Mouse (Mus musculus): Measurements from ENCODE around the gene Gm17689. TPM values are rescaled to one million over a fixed set of nuclear protein-coding genes. Genes with fewer than 3 reads are reported as not detected.

Gene Gm17689
- total RNA-seq (2014; rRNA removed; ENCODE audit: low replicate concordance), result not detected in 2 replicates
- not detected in 2 replicates for polyA plus RNA-seq (2015; fragmentation: Nextera tagmentation; extraction: Ambion mirVana)

DNA sequence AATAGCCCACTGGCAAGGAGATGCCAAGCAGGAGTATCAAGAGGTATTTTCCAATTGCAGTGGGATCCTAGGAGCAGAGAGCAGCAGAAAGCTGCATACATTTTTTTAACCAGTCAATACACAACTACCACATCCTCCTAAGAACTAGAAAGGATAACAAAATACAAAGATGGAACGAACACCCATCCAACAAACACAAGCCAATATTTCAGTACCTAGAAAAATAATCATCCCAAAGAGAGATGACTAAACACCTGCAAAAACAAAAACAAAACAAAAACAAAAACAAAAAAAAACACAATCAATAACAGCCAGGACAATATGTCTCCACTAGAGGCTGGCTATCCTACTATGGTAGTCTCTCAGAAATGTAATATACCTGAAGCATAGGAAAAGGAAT lies at the start of gene Gm17689:
Gene Gm17689, minus strand, starts transcription at position 101 of the 400 bp plus-strand sequence.
- Histone ChIP-seq H3K9ac (replicated peaks; ENCODE audit: low read depth, low read length) (no peak within 1 kb of the TSS), H3K4me2 (ENCODE audit: low read depth, low read length) (no peak within 1 kb of the TSS), H3K4me3 (ENCODE audit: low read depth, low read length) (no peak within 1 kb of the TSS), H3K9me3 (replicated peaks; ENCODE audit: control insufficient read depth, low read length) (peaks cover 3% of the 10 kb centered on the region; the same call in 1 of the 2 replicates), H3K4me1 (ENCODE audit: control insufficient read depth, insufficient read depth) (no peaks in the 10 kb centered on the region), H3K27me3 (ENCODE audit: control insufficient read depth, insufficient read depth, low read length) (no peaks in the 10 kb centered on the region), H3K27ac (ENCODE audit: low read depth) (no peak within 1 kb of the TSS), H3K36me3 (replicated peaks; ENCODE audit: control insufficient read depth, insufficient read depth, low read length) (no peaks in the 10 kb centered on the region)
- WGBS, result 44% methylated on average over 1 of the region's 1 CpGs
- no peak for DNase-seq (ENCODE audit: low spot score)
- no peak for ATAC-seq (ENCODE audit: insufficient read depth, low read depth)
- no peak for TF ChIP-seq EP300 (IDR thresholded peaks at IDR 0.05; ENCODE audit: low read depth)
- TF ChIP-seq CTCF (IDR thresholded peaks at IDR 0.05; ENCODE audit: low read depth), result no peak

DNA sequence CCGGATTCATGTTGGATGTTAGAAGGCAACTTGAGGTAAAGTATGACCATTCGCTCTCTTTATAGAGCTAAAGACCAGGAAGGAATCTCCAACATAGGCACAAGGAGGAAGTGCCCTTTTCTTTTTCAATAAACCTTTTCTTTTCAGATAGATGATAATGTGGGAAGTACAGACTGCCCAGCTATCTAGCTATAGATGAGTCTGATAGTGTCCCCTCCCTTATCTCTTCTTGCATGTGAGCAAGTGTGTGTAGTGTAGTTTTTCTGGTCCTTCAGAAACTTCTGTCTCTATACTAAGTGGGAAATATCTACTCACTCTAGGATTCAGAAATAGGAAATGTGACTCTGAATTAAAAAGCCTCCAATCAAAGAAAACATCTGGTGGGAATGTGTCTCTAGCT lies 40.6 kb downstream of the Gm17689 start, which contains the start of gene Gm5615:
Gene Gm5615, minus strand, starts transcription at position 101 of the 400 bp plus-strand sequence.
- no peak within 1 kb of the TSS for H3K27ac ChIP-seq (ENCODE audit: low read depth)
- no peaks in the 10 kb centered on the region for H3K4me1 ChIP-seq (ENCODE audit: control insufficient read depth, insufficient read depth)
- H3K9me3 ChIP-seq (replicated peaks; ENCODE audit: control insufficient read depth, low read length), result no peaks in the 10 kb centered on the region
- H3K4me2 ChIP-seq (ENCODE audit: low read depth, low read length), result no peak within 1 kb of the TSS
- WGBS, result 78% methylated on average over 2 of the region's 2 CpGs
- no peak for ATAC-seq (ENCODE audit: insufficient read depth, low read depth)
- H3K27me3 ChIP-seq (ENCODE audit: control insufficient read depth, insufficient read depth, low read length), result no peaks in the 10 kb centered on the region
- no peak within 1 kb of the TSS for H3K4me3 ChIP-seq (ENCODE audit: low read depth, low read length)
- no peaks in the 10 kb centered on the region for H3K36me3 ChIP-seq (replicated peaks; ENCODE audit: control insufficient read depth, insufficient read depth, low read length)
- DNase-seq (ENCODE audit: low spot score), result no peak
- H3K9ac ChIP-seq (replicated peaks; ENCODE audit: low read depth, low read length), result no peak within 1 kb of the TSS
- TF ChIP-seq EP300 (IDR thresholded peaks at IDR 0.05; ENCODE audit: low read depth) (no peak), CTCF (IDR thresholded peaks at IDR 0.05; ENCODE audit: low read depth) (no peak)

Other genes with a start within 250 kb of the Gm17689 start
- not detected in 2 replicates for gene Gm7257, start 150.8 kb downstream of the Gm17689 start, total RNA-seq (2014; rRNA removed; ENCODE audit: low replicate concordance)
- not detected in 2 replicates for gene Gm7257, start 150.8 kb downstream of the Gm17689 start, polyA plus RNA-seq (2015; fragmentation: Nextera tagmentation; extraction: Ambion mirVana)
- not detected in 2 replicates for gene Gm9513, start 107.0 kb downstream of the Gm17689 start, total RNA-seq (2014; rRNA removed; ENCODE audit: low replicate concordance)
- gene Gm9513, start 107.0 kb downstream of the Gm17689 start, polyA plus RNA-seq (2015; fragmentation: Nextera tagmentation; extraction: Ambion mirVana), result not detected in 2 replicates
- gene Gm5615, start 40.7 kb downstream of the Gm17689 start, total RNA-seq (2014; rRNA removed; ENCODE audit: low replicate concordance), result not detected in 2 replicates
- not detected in 2 replicates for gene Gm5615, start 40.7 kb downstream of the Gm17689 start, polyA plus RNA-seq (2015; fragmentation: Nextera tagmentation; extraction: Ambion mirVana)
- not detected in 2 replicates for gene A630095E13Rik, start 60.7 kb upstream of the Gm17689 start, total RNA-seq (2014; rRNA removed; ENCODE audit: low replicate concordance)
- gene A630095E13Rik, start 60.7 kb upstream of the Gm17689 start, polyA plus RNA-seq (2015; fragmentation: Nextera tagmentation; extraction: Ambion mirVana), result not detected in 2 replicates
- gene Acrv1, start 110.6 kb upstream of the Gm17689 start, total RNA-seq (2014; rRNA removed; ENCODE audit: low replicate concordance), result not detected in 2 replicates
- not detected in 2 replicates for gene Acrv1, start 110.6 kb upstream of the Gm17689 start, polyA plus RNA-seq (2015; fragmentation: Nextera tagmentation; extraction: Ambion mirVana)
- gene Chek1, start 144.4 kb upstream of the Gm17689 start, total RNA-seq (2014; rRNA removed; ENCODE audit: low replicate concordance), result 4.7 and 12.3 TPM in 2 replicates
- 5.1 and 6.9 TPM in 2 replicates for gene Chek1, start 144.4 kb upstream of the Gm17689 start, polyA plus RNA-seq (2015; fragmentation: Nextera tagmentation; extraction: Ambion mirVana)
- 46.8 and 70.5 TPM in 2 replicates for gene Stt3a, start 185.0 kb upstream of the Gm17689 start, total RNA-seq (2014; rRNA removed; ENCODE audit: low replicate concordance)
- 81.4 and 86.4 TPM in 2 replicates for gene Stt3a, start 185.0 kb upstream of the Gm17689 start, polyA plus RNA-seq (2015; fragmentation: Nextera tagmentation; extraction: Ambion mirVana)
- gene Ei24, start 214.8 kb upstream of the Gm17689 start, total RNA-seq (2014; rRNA removed; ENCODE audit: low replicate concordance), result 70.6 and 87.3 TPM in 2 replicates
- gene Ei24, start 214.8 kb upstream of the Gm17689 start, polyA plus RNA-seq (2015; fragmentation: Nextera tagmentation; extraction: Ambion mirVana), result 70.7 and 71.7 TPM in 2 replicates
- 0.34 TPM in 1 of 2 replicates, not detected in the other for gene Fez1, start 239.2 kb upstream of the Gm17689 start, total RNA-seq (2014; rRNA removed; ENCODE audit: low replicate concordance)
- gene Fez1, start 239.2 kb upstream of the Gm17689 start, polyA plus RNA-seq (2015; fragmentation: Nextera tagmentation; extraction: Ambion mirVana), result 0.93 and 1.5 TPM in 2 replicates